Mouse (Mus musculus): ENCODE measurements at regions not wholly inside any gene's neighbourhood (a gene's known extent, or its start where the extent isn't known, plus 50 kb on each side); places are given as distances from the start of the nearest gene placed in this dataset.

GRCm38 (mm10) chr9:59157663-59158062 lies 121.4 kb upstream of the Neo1 start:
- DNase-seq (ENCODE audit: extremely low spot score, low read depth, low spot score): no peak

- DNase-seq (ENCODE audit: extremely low spot score, low read depth, low spot score): no peak
Measured at GRCm38 (mm10) chr9:59153945-59154344, 117.7 kb upstream of the Neo1 start.

GRCm38 (mm10) chr9:59153126-59153525 lies 116.9 kb upstream of the Neo1 start:
- no peak for DNase-seq (ENCODE audit: extremely low spot score, low read depth, low spot score)

- no peak for DNase-seq (ENCODE audit: extremely low spot score, low read depth, low spot score)
Measured at GRCm38 (mm10) chr9:59144256-59144800, 108.1 kb upstream of the Neo1 start.

GRCm38 (mm10) chr9:59143610-59144009 lies 107.4 kb upstream of the Neo1 start:
- DNase-seq (ENCODE audit: extremely low spot score, low read depth, low spot score): no peak

GRCm38 (mm10) chr9:59134171-59135041 lies 98.2 kb upstream of the Neo1 start:
- DNase-seq (ENCODE audit: extremely low spot score, low read depth, low spot score): peak; percentile 53

- DNase-seq (ENCODE audit: extremely low spot score, low read depth, low spot score): no peak
Measured at GRCm38 (mm10) chr9:59129699-59130340, 93.6 kb upstream of the Neo1 start.

GRCm38 (mm10) chr9:59129252-59129651 lies 93.0 kb upstream of the Neo1 start:
- DNase-seq (ENCODE audit: extremely low spot score, low read depth, low spot score): no peak

GRCm38 (mm10) chr9:59128023-59128422 lies 91.8 kb upstream of the Neo1 start:
- no peak for DNase-seq (ENCODE audit: extremely low spot score, low read depth, low spot score)

- no peak for DNase-seq (ENCODE audit: extremely low spot score, low read depth, low spot score)
Measured at GRCm38 (mm10) chr9:59125886-59126285, 89.6 kb upstream of the Neo1 start.

GRCm38 (mm10) chr9:59116561-59116960 lies 80.3 kb upstream of the Neo1 start:
- no peak for DNase-seq (ENCODE audit: extremely low spot score, low read depth, low spot score)

GRCm38 (mm10) chr9:59113859-59114258 lies 77.6 kb upstream of the Neo1 start:
- DNase-seq (ENCODE audit: extremely low spot score, low read depth, low spot score): no peak

GRCm38 (mm10) chr9:59099738-59100137 lies 63.5 kb upstream of the Neo1 start:
- DNase-seq (ENCODE audit: extremely low spot score, low read depth, low spot score): no peak

GRCm38 (mm10) chr9:59097564-59097963 lies 61.3 kb upstream of the Neo1 start:
- no peak for DNase-seq (ENCODE audit: extremely low spot score, low read depth, low spot score)

GRCm38 (mm10) chr9:59096551-59097268 lies 60.5 kb upstream of the Neo1 start:
- no peak for DNase-seq (ENCODE audit: extremely low spot score, low read depth, low spot score)

GRCm38 (mm10) chr9:59095626-59096025 lies 59.4 kb upstream of the Neo1 start:
- no peak for DNase-seq (ENCODE audit: extremely low spot score, low read depth, low spot score)

GRCm38 (mm10) chr9:59094106-59094505 lies 57.9 kb upstream of the Neo1 start:
- DNase-seq (ENCODE audit: extremely low spot score, low read depth, low spot score): no peak

GRCm38 (mm10) chr9:59091179-59091578 lies 54.9 kb upstream of the Neo1 start:
- no peak for DNase-seq (ENCODE audit: extremely low spot score, low read depth, low spot score)

- DNase-seq (ENCODE audit: extremely low spot score, low read depth, low spot score): no peak
Measured at GRCm38 (mm10) chr9:59087704-59088103, 51.5 kb upstream of the Neo1 start.

- DNase-seq (ENCODE audit: extremely low spot score, low read depth, low spot score): no peak
Measured at GRCm38 (mm10) chr9:59087112-59087511, 50.9 kb upstream of the Neo1 start.

- no peak for DNase-seq (ENCODE audit: extremely low spot score, low read depth, low spot score)
Measured at GRCm38 (mm10) chr9:59086556-59087102, 50.4 kb upstream of the Neo1 start.

All from hindlimb bud, embryonic 11.5 days (tissue).